Mouse (Mus musculus) lung, postnatal 0 days (tissue): ENCODE results near the gene Higd1a. TPM values are rescaled to one million over a fixed set of nuclear protein-coding genes. Genes with fewer than 3 reads are reported as not detected.
A peak's percentile ranks its signal among the peaks of the same experiment; 100 is the strongest.

Experiments used
- ATAC-seq: fragments of 200-750 bp; cut with Nextera tagmentation; 2 replicates; pipeline ENCODE4 v1.8.0; 2017; ENCODE audit warnings: moderate library complexity
- DNase-seq: peaks from one replicate; pipeline ENCODE4 v3.0.0-alpha.2; 2016; ENCODE audit warnings: low spot score
- H3K27ac ChIP-seq: fragments of 300-500 bp; sonication (generic); 2 replicates; pipeline ENCODE4 v1.5.1; 2014; ENCODE audit warnings: antibody characterized with exemption, mild to moderate bottlenecking, low read length, mixed read lengths
- H3K27me3 ChIP-seq: fragments of 300-500 bp; sonication (generic); replicated peaks from 2 replicates; pipeline ENCODE4 v1.6.1; 2014; ENCODE audit warnings: low read length, mixed read lengths; ENCODE audit not compliant: insufficient read depth
- H3K36me3 ChIP-seq: fragments of 300-500 bp; sonication (generic); 2 replicates; pipeline ENCODE4 v1.6.1; 2014; ENCODE audit warnings: low read length, mixed read lengths; ENCODE audit not compliant: insufficient read depth
- H3K4me1 ChIP-seq: fragments of 300-500 bp; sonication (generic); 2 replicates; pipeline ENCODE4 v1.6.1; 2014; ENCODE audit warnings: antibody characterized with exemption, low read depth, low read length, mixed read lengths; ENCODE audit not compliant: insufficient read depth
- H3K4me2 ChIP-seq: fragments of 300-500 bp; sonication (generic); replicated peaks from 2 replicates; pipeline ENCODE4 v1.6.1; 2014; ENCODE audit warnings: low read depth, mild to moderate bottlenecking, low read length, moderate library complexity, mixed read lengths
- H3K4me3 ChIP-seq: fragments of 300-500 bp; sonication (generic); 2 replicates; pipeline ENCODE4 v1.5.1; 2014; ENCODE audit warnings: low read depth, low read length
- H3K9ac ChIP-seq: fragments of 300-500 bp; sonication (generic); replicated peaks from 2 replicates; pipeline ENCODE4 v1.6.1; 2014; ENCODE audit warnings: low read depth, mild to moderate bottlenecking
- H3K9me3 ChIP-seq: fragments of 300-500 bp; sonication (generic); 2 replicates; pipeline ENCODE4 v1.6.1; 2016; ENCODE audit warnings: low read length, mixed read lengths
- CTCF ChIP-seq: IDR thresholded peaks from 2 replicates; pipeline ENCODE4 v1.5.1; 2016; ENCODE audit warnings: antibody characterized with exemption, mild to moderate bottlenecking
- EP300 ChIP-seq: IDR thresholded peaks from 2 replicates; pipeline ENCODE4 v1.6.1; 2016; ENCODE audit warnings: antibody characterized with exemption, mild to moderate bottlenecking, control low read depth
- WGBS: fragments of 180-500 bp; shearing (Covaris S2); extraction: QIAGEN DNeasy Blood & Tissue Kit; methylation state at CpG from one replicate; pipeline ENCODE4 v1.1.7; 2014; 5-methylcytosine and 5-hydroxymethylcytosine counted together
- polyA plus RNA-seq: library from polyadenylated mRNA; unstranded; fragments of >200 nt; fragmentation: Nextera tagmentation; extraction: Ambion mirVana; gene quantifications from 2 replicates; pipeline ENCODE4 v1.2.1, GENCODE M21; 2015

Higd1a gene
- polyA plus RNA-seq, result 164 and 206 TPM in 2 replicates

GRCm38 (mm10) chr9:121858153-121858488, at the start of gene Higd1a:
Higd1a (minus strand) TSS chr9:121858362.
- Histone ChIP-seq H3K4me3 (peak within 1 kb of the TSS; percentile 83), H3K9me3 (no peaks in the 10 kb centered on the region), H3K36me3 (no peaks in the 10 kb centered on the region), H3K27me3 (no peaks in the 10 kb centered on the region), H3K9ac (peak within 1 kb of the TSS; percentile 80), H3K4me1 (0 out of 2 replicates have a peak, but pooled peaks cover 3% of the 10 kb centered on the region), H3K27ac (peak within 1 kb of the TSS; percentile 98), H3K4me2 (peak within 1 kb of the TSS; percentile 75)
- no peak for DNase-seq
- TF ChIP-seq CTCF, result no peak
- 0 out of 2 replicates have a peak, but pooled peaks have one; percentile 15 for TF ChIP-seq EP300
- ATAC-seq, result no peak
- WGBS, result 16% methylated on average over 6 of the region's 6 CpGs

- ATAC-seq (no peak), DNase-seq (no peak)
- Histone ChIP-seq H3K9me3 (no peaks in the 10 kb centered on the region), H3K36me3 (no peaks in the 10 kb centered on the region), H3K4me3 (no peak overlapping the region), H3K9ac (no peak overlapping the region), H3K27ac (no peak overlapping the region), H3K4me2 (no peak overlapping the region), H3K4me1 (no peaks in the 10 kb centered on the region), H3K27me3 (no peaks in the 10 kb centered on the region)
- TF ChIP-seq EP300 (no peak), CTCF (no peak)
- 71% methylated on average over 10 of the region's 10 CpGs for WGBS
Observed at GRCm38 (mm10) chr9:121907356-121908070, 49.4 kb upstream of the Higd1a start.

DNA sequence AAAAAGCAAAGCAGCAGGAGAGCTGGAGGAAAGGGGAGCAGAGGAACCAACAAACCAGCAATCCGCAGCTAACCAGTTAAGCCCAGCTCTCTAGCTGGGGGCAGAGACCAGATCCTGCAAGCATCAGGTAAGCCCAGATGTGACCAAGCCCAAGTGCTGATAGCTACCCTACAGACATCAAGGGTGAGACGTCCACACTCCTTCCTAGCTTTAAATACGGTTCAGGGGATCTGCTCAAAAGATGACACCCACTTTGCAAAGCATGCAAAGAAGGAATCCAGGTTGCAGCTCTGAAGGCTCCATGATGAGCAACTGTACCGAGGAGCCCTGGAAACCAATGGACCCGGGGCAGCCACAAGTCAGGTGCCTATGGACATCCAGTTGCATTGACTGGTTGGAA, 48.3 kb upstream of the Higd1a start:
- no peak overlapping the region for H3K4me2 ChIP-seq
- TF ChIP-seq CTCF, result no peak
- TF ChIP-seq EP300, result no peak
- H3K9me3 ChIP-seq, result no peaks in the 10 kb centered on the region
- H3K9ac ChIP-seq, result no peak overlapping the region
- no peaks in the 10 kb centered on the region for H3K4me1 ChIP-seq
- no peaks in the 10 kb centered on the region for H3K36me3 ChIP-seq
- H3K4me3 ChIP-seq, result no peak overlapping the region
- no peak for ATAC-seq
- DNase-seq, result no peak
- 77% methylated on average over 5 of the region's 5 CpGs for WGBS
- H3K27ac ChIP-seq, result no peak overlapping the region
- H3K27me3 ChIP-seq, result no peaks in the 10 kb centered on the region

DNA sequence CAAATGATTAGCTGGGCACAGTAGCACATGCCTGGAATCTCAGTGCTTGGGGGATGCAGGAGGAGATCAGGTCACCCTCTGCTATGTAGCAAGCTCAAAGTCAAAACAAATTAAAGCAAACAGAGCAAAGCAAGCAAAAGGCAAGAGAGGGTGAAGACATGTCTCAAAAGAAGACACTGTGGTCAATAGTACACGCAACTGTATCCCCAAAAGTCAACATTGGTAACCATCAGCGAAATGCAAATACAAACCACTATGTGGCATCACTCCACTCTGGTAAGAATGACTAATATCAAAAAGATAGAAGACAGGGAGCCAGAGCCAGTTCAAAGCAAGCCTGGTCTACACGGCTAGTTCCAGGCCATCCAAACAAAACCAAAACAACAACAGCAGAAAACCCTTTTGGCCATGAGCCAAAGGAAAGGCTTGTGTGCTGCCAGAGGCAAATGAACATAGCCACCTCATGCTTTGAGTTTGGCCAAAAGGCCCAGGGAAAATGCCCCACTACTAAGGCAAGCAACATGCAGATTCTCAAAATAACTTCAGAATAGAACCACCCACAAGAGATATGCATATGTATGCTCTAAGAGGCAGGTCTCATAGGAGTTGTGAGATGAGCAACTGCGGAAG, 47.5 kb upstream of the Higd1a start:
- Histone ChIP-seq H3K27me3 (no peaks in the 10 kb centered on the region), H3K9me3 (no peaks in the 10 kb centered on the region), H3K9ac (no peak overlapping the region), H3K4me2 (no peak overlapping the region), H3K36me3 (no peaks in the 10 kb centered on the region), H3K4me1 (no peaks in the 10 kb centered on the region), H3K4me3 (no peak overlapping the region), H3K27ac (no peak overlapping the region)
- 72% methylated on average over 4 of the region's 4 CpGs for WGBS
- DNase-seq, result no peak
- TF ChIP-seq CTCF (no peak), EP300 (no peak)
- ATAC-seq, result no peak

GRCm38 (mm10) chr9:121904946-121905345, 46.8 kb upstream of the Higd1a start:
- no peak overlapping the region for H3K4me2 ChIP-seq
- H3K27ac ChIP-seq, result no peak overlapping the region
- no peaks in the 10 kb centered on the region for H3K9me3 ChIP-seq
- H3K9ac ChIP-seq, result no peak overlapping the region
- H3K36me3 ChIP-seq, result no peaks in the 10 kb centered on the region
- ATAC-seq, result no peak
- H3K4me1 ChIP-seq, result no peaks in the 10 kb centered on the region
- no peak overlapping the region for H3K4me3 ChIP-seq
- no peaks in the 10 kb centered on the region for H3K27me3 ChIP-seq
- WGBS, result 81% methylated on average over 7 of the region's 7 CpGs
- no peak for DNase-seq
- no peak for TF ChIP-seq CTCF
- TF ChIP-seq EP300, result no peak

DNA sequence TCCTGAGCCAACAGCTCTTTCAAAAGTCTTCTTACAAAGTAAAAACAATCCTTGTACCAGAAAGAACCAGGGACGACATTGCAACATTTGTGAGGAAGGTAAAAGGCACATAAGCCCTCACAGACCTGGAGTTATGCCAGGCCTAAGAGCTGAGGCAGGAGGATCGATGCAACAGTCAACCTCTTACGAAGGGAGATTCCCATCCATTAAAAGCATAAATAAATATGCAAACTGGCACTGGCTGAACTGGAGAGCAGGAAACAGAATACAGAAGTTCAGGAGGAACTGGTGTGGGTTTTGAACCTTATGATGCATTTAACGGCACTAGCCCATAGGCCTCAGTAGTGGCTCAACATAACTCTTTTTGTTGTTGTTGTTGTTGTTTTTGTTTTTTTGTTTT, 46.2 kb upstream of the Higd1a start:
- 67% methylated on average over 4 of the region's 4 CpGs for WGBS
- Histone ChIP-seq H3K9me3 (no peaks in the 10 kb centered on the region), H3K9ac (no peak overlapping the region), H3K4me2 (no peak overlapping the region), H3K4me3 (no peak overlapping the region), H3K36me3 (no peaks in the 10 kb centered on the region), H3K27ac (no peak overlapping the region), H3K27me3 (no peaks in the 10 kb centered on the region), H3K4me1 (no peaks in the 10 kb centered on the region)
- no peak for DNase-seq
- ATAC-seq, result no peak
- TF ChIP-seq EP300 (no peak), CTCF (no peak)
